Mouse (Mus musculus) lung, postnatal 36 days (tissue): ENCODE data around the gene Sox8.

Experiments used
- DNase-seq: peaks from one replicate; pipeline ENCODE4 v3.0.0; 2022; ENCODE audit warnings: mixed read lengths

Gene Sox8

DNA sequence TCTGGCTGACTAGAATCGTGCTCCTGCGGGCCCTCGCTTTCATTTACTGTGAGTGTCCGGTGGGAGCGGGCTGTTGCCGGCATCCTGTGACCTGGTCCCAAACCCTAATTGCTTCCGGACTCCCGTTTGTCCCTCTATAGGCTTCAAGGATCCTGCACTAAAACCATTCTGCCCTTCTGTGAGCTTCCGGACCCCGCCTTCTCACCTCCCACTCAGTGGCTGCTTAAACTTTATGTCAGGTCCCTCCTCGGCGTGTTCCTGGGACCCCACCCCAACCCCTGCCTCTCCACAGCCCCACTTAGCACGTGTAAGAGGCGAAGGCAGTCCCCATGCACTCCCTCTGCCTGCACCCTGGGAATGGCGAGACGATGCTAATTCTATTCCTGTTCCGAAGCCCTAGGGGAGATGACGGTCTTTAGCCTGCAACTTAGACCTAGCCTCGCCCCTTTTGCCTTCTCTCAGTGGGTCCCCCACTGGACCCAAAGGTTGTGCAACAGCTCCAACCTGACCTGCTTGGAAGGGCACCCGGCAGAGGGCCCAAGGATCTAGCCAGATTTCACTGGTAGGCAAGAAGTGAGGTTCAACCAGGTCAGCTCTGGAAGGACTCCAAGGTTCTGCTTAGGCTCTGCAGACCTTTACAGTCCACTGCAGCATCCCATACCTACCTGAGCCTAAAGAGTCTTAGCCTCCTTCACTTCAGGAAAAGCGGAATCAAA, 9.0 kb upstream of the Sox8 start:
- no peak for DNase-seq

DNA sequence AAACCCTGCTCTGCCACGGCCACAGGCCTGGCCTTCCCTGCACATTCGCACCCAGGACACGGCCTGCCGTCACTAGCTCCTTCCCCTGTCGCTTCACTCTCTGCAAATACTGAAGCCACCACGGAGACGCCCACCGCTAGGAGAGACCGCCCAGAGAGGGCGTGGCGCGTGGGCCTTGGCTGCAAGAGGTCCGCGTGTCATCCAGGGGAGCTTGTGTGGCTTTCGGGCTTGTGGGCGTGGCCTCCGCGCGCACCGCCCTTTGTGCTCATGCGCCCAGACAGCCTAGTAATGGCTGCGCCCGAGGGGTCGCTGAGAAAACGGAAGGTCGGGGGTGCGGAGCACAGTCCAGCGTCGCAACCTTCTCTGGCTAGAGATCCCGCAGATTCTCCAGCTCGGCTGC, 8.4 kb upstream of the Sox8 start, which contains the start of gene Lmf1:
TSS of gene Lmf1 (plus strand) at position 166 of the 400 bp plus-strand sequence.
- DNase-seq, result peak; percentile 99

DNA sequence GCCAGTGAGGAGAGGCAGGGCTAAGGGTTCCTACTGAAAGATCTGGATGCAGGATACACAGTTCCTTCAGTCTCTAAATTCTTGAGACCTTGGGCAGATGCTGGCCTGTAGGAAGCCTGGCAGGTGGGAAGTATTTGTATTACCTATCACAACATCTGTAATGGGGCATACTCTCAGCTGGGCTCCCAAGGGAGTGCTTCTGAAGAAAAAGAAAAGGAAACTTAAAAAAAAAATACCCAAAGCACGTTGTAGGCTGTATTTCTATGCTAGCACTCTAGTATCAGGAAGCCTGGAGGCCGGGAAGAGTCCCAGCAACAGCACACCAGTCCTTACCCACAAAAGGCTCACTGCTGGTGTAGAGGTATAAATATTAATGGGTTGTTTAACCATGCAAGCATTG, 7.2 kb upstream of the Sox8 start:
- no peak for DNase-seq

DNA sequence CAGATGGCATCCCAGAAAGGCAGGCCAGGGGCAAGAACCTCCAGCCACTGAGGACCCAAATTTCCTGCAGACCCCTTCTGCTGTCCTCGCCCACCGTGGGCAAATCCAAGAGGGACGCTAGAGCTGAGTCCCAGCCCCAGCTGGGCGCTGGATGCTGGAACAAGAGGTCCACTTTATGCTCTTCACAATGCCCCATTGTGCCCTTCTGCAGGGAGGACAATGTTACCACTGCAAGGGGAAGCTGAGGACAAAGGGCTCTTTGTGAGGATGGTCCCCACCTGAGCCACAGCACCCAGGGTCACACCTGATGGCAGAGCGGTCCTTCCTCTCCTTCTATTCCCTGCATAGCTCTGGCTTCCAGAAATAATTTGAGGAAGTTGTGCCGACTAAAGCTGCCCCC, 6.8 kb upstream of the Sox8 start:
- no peak for DNase-seq

DNA sequence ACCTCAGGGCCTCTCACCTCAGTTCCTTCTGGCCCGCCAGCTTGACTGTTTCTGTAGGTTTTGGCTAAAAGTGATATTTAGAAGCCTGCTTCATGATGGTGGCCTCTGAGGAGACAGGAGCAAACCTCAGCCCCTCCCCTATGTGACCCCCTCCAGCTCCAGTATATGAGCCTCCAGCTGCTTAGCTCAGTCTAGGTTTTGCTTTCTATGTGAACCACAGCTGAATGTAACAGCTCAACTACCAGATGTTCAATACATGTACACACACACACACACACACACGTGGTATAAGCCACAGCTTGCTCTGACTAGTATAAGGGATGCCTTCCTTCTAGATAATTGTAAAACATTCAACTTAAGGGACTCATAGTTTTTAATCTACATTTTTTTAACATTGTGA, 5.5 kb upstream of the Sox8 start:
- no peak for DNase-seq

DNA sequence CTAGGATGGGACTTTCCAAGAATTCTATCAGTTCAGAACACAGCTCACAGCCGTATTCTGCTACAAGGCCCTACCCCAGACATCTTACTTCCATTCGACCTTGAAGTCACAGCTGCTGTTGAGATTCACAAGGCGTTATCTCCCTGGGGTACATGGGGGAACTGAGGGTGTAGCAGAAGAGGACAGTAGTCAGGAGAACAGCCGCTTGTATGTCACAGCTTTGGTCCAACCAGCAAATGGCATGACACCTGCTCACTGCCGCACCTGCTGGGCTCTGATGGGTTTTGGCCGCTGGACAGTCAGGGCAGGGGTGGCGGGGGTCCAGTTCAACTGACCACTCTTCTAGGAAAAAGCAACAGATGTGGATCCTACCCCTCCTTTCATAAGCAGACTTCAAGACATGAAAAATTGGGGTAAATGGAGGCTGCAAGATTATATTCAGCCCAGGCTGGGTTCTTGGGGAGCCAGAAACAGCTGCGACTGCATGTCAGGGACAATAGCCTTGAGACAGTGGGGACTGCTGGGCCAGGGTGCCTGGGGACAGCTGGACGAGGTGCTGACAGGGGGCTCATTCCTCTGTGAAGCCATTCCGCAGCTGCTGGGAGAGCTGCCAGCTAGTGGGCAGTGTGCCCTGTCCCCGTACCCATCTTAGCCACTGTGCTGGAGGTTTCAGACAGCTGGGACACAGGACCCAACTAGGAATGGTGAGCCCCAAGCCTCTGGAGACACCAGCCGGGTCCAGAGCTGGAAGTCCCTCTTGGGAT, 4.9 kb upstream of the Sox8 start:
- DNase-seq, result no peak

DNA sequence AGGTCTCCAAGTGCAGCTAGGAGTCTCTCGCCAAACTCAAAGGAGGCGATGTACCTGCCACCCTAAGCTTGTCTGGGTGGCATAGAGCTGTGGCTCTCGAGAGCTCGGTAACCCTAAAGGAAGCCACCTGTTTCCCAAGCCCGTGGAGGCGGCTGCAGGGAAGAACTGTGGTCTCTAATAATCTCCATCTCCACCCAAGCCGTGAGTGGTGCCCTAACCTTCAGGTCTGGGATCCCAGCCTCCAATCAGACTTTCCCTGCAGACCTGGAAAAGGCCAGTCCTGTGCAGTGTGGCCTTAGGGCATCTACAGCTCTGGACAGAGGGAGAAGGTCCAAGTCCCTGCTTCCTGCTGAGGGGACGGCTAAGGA, 951 bp upstream of the Sox8 start:
- DNase-seq, result no peak

DNA sequence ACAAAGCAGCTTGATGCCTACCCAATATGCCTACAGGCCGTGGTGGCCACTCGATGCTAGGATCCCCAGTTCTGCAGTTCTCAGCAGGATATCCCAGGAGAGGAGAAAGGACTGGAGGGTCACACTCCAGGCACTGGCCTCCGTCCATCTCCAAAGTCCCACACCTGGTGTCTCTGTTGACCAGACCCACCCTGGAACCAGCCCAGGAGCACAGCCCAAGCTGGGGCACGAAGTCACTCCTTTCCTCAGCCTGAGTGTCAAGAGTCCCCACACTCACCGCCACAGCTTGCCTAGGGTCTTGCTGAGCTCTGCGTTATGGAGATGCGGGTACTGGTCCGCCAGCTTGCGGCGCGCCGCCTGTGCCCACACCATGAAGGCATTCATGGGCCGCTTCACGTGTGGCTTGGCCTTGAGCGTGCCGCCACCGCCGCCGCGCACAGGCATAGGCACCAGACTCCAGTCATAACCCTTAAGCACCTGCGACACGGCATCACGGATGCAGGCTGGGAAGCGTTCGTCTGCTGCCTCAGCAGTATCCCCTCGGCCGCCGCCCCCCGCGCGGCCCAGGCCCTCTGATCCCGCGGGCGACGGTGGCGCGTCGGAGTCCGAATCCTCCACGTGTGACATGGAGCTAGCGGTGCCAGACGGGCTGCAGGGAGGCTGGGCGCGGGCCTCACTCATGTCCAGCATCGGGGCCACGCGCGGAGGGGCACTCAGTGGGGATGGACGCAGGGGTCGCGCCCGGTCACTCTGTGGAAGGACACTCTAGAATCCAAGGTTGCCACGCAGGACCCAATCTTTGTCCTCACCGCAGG, 446 bp downstream of the Sox8 start:
- no peak for DNase-seq

DNA sequence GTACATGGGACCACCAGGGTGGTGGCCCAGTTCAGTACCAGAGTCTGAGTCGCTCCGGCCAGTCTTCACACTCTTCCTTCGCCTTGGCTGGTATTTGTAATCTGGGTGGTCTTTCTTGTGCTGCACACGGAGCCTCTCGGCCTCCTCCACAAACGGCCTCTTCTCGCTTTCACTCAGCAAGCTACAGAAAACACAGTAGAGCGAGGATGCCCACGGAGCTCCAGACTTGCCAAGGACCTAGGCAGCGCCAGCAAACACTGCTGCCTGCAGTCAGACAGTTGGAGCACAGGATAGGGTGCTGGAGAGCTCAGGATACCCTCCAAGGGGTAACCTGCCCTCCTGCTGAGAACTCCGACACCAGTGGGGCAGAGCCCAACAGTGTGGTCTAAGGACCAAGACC, 1.6 kb downstream of the Sox8 start:
- no peak for DNase-seq

DNA sequence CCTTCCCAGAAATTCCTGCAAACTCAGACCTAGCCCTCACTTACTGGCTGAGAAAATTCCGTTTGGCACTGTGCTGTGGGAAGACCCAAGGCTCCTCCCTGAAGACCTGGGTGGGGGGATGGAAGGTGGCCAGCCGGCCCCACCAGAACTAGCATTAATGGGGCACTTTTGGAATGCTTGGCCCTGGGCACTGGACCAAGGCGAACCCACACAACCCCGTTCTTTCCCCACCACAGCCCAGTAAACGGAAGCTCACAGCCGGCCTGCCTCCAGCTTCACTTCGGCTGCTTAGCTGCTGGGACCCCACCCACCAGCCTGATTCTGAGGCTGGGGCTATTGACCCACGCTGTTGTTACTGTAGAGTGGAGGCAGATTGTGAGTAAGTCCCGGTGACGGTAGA, 2.3 kb downstream of the Sox8 start:
- DNase-seq, result no peak

DNA sequence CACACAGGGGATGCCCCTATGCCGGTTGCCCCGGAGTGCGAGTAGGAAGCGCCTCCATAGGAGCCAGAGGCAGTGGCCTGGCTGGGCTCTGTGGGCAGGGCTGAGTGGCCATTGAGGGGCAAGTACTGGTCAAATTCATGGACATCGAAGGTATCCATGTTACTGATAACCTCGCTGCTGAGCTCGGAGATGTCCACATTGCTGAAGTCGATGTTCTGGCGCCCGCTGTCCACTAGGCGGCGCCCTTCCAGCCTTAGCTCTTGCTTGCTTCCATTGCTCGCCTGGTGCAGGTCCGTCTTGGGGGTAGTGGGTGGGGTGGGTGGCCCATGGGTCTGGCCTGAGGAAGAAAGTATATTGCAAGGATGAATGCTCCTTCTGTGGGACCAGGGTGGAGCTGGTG, 2.7 kb downstream of the Sox8 start:
- peak; percentile 67 for DNase-seq

DNA sequence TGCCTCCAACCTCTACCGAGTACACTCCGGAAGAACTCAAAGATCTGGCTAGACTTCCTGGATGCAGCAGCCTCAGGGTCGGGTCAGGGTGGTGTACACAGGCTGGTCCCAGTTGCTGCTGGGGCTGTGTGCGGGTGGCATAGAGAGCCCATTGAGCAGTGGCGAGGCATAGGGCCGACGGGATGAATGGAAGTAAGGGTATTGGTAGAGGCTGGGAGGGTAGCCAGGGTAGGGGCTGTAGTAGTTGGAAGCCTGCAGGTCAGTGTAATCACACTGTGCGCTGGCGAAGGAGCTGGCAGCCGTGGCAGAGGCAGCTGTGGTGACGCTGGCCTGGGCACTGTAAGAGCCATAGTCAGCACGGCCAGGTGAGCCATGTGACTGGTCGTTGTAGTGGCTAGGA, 3.2 kb downstream of the Sox8 start:
- no peak for DNase-seq

DNA sequence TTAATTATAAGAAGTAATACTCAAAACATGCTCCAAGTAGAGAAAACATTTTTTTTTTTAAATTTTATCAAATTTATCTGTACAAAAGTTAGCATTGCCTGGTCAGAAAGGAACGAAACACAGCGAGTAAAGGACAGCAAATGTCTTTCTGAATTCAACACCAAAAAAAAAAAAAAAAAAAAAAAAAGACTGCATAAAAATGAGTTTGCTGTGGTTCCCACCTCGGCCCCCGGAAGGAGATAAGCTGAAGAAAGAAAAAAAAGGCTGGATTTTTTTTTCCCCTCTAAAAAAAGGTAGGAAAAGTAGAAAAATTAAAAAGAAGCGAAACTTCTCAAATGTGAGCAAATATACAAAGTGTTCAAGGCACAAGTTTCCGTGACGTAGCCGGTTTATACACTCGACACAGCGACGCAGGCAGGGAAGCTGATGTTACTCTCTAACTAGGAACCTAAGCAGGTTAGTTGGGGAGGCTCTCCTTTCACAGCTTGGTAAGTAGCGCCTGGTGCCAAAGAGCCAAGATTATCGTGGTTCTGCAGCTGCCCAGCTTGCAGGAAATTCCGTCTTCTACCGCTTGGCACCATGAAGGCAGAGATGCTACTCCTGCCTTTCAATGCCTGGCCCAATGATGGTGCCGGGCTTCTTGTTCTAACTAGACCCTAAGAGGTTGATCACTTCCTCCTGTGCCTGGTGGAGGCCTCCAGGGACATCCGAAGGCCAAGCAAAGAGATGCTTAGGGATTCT, 4.5 kb downstream of the Sox8 start:
- no peak for DNase-seq

DNA sequence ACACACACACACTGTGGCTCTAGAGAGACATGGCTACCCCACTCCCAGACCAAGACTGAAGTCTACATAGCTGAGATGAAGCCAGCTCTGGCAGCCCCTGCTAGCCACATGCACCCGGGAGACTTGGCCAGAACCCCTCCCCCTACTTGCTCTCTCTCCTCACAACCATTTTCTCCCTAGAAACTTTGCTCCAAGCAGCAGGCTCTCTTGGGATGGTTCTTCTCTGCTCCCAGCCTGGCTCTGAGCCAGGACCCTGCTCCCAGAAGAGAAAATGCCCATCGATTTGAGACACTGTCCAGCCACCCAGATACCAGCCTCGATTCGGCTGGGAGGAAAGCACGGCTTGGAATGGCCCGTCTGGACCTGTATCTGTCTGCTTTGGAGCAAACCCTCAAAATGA, 5.2 kb downstream of the Sox8 start:
- DNase-seq, result no peak

DNA sequence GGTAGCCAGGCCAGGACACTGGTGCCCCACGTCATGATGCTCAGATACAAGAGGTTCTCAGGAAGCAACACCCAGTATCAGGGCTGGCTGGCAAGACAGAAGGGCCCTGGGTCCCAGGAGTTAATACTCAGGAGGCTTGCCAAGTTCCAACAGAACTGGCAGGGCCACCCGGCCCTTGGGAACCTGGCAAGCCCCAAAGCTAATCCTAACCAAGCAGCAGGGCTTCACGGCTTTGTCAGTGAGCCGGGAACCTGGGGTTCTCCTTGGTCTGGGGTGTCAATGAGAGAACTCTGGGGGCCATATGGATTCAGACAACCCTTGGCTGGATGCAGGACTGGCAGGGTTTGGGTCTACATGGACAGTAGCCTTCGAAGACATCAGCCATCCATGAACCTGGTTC, 6.0 kb downstream of the Sox8 start:
- DNase-seq, result no peak

DNA sequence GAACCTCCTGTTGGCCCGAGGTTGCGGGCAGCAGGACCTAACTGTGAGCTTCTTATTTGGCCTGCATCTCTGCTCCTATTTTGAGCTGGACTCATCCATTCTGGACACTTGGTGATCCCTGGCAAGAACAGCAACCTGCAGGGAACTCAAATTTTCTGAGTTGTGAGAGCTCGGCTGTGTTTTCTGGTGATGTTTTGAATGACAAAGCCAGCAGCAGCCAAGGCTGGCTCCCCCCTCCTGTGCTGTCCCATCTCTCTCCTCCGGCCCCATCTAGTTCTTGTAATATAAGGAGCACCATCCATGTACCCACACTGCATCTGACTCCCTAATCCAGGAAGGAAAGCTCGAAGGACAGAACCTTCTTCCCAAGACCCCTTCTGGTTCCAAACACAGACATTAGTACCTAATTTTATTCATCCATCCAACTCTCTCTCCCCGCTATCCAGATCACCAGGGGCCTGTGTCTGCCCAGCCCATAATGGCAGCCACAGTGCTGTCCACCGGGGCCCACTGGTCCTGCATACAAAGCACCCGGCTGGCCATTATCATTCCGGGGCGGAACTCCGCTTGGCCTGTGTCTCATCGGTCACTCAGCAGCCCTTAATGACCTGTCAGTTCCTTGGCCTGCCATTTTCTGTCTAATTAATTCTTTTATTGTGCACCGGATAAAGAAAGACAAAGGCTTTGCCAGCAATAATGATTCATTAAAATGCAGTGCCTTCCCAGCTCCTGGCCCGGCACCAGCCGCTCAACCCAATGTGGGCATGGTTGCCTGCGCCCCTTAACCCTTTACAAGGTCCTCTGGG, 9.1 kb downstream of the Sox8 start:
- DNase-seq, result no peak

DNA sequence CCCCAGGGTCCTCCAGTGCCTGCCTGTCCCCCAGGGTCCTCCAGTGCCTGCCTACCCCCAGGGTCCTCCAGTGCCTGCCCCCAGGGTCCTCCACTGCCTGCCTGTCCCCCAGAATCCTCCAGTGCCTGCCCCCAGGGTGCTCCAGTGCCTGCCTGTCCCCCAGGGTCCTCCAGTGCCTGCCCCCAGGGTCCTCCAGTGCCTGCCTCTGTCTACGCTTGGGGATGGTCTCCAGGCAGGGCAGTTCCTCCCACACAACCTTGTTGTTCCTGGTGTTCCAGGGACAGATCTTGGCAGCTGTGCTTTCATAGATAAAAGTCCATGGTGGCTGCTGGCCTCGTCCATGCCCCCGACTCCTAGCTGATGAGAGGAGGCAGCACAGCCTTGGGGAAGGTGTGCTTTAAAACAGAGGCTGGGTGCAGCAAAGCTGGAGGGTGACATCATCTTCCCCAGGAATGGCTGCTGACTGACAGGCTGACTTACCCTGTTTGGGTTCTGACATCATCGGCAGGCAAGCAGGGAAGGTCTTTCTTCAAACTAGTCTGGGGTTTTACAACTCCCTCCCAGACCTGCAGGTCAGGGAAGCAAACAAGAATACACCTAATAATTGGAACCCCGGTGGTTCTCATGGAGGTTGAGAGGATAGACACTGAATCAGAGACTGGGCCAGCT, 9.8 kb downstream of the Sox8 start:
- no peak for DNase-seq

DNA sequence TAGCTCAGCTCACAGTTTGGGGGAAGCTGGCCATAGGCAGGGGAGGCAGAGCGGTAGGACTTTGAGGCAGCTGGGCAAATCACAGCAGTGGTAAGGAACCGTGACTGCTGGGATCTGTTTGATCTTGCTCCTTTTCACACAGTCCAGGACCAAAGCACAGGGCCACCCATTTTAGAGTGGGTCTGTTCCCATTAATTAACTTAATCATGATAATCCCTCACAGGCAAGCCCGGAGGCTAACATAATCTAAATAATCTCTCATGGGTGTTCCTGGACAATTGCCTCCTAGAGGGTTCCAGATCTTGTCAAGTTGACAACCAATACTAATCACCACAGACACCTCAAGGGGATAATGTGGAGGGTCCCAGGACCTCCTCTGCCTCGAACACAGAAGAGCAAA, 10.9 kb downstream of the Sox8 start:
- DNase-seq, result no peak

DNA sequence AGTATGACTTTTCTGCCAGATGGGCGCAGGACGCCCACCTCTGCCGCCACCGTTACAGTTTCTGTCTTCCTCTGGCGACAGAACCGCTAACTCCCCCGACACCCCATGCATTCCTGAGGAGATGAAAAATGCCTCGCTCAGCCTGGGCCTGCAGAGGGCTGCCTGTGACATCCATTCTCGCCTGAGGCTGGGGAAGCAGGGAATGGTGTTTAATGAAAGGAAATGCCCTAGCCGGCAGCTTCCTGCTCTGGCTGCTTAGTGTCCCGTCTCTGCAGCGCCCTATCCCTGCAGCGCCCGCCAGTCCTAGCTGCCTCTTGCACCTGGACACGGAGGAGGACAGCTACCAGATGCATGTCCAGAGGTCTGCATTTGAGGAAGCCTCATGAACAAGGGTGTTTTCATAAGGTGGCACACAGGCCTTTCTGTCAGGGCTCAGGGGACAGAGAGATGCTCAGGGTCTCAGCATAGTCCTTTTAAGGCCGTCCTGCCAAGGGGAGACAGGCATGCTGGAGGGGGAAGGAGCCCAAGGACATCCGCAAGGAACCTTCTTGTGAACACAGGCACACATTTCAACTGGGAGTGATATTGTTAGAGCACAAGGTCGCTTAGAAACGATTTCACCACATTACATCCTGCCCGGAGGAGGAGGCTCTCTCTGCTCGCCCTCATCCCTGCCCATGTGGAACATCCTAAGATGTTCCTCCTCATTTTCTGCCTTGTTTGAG, 13.7 kb downstream of the Sox8 start:
- no peak for DNase-seq

DNA sequence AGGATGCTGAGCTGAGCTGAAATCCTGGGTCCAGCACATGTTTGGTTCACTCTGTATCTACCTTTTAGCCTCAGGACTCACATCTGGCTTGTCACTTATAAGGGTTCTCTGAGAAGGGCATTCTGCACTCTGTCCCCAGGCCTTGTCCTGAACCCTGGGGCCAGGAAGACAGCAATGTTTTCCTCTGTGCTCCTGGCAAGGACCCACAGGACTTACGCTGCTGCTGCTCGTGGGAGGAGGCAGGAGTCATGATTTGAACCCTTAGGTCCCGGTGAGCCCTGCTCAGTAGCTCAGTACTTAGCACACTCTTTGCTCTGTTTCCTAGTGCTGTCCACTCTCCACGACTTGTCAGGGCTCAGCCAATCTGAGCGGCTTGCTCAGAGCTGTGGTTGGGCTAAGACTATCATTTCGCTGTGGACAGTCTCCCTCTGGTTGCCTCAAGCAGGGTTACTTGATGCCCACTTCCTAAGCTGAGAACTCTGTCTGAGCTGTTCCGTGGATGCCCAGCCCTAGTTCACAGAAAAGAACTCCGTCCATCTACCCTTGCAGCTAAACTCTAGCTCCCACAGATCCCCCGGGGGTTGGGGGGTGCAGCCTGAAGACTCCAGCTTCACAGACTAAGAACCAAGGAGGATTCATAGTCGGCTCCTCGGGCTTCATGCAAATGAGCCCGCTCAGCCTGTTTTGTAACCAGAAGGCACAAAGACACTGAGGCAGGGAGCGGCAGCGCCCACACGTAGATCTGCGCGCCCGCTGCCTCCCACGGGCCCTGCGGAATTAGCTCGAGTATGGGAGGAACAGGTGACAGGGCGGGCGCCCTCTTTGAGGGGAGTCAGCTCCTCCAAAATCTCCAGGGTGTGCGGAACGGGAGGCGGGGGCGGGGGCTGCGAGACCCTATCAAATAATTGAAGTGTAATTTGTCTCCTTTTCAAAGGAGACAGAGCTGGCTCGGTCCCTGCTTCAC, 14.5 kb downstream of the Sox8 start:
- DNase-seq, result no peak
